Mouse (Mus musculus): ENCODE results near the gene Ssbp4.

Ssbp4 gene

DNA sequence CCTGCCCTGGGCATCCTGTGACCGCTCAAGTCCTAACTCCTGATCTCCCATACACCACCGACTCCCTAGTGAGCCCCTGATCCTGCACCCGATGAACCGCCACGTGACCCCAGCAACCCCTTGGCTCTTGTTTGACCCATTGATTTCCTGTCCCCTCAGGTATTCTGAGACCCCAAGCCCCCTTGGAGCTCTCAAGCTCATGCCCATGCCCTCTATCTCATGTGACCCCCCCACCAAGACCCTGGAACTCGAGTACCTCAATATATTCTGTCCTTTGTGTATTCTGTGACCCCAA is 1.1 kb downstream of the Ssbp4 start:
- in situ Hi-C loops (cut with MboI, MseI) = no loop called here

DNA sequence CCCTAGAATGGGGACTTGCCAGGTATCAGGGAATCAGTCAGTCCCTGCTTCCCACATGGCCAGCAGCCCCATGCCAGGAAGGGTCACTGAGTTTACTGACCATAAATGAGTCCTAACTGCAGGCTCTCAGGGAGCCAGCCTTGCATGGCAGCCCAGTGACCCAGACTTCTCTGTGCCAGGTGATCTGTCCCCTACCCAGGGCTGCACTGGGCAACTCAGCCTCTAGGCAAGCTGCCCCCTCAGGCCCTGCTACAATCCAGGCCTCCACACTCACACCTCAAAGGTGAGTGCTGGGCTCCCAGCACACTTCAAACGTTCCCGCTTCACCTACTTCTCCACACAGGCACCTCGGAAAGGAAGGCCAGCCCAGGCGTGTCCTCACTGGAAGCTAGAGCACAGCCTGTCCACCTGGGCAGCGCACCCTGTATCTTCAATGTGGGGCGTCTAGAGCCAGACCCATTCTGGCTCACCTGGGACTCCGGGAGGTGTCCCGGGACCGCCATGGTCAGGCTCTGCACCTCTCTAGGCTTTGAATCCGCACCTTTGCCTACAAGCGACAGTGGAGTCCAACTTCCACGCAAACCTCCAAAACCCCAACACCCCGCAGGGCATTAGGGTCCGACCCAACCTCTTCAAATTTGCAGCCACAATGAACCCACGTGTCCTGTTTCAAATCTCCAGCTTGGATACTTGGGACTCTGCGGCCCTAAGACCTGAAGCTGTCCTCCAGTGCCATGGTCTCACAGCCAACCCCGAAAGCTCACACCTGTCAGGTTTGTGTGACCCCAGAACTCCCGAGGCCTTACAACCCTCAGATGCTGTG is 1.7 kb downstream of the Ssbp4 start:
- in situ Hi-C loops (cut with MboI, MseI) = no loop called here

- in situ Hi-C loops (cut with MboI, MseI) = no loop called here
These were observed 2.5 kb downstream of the Ssbp4 start for GRCm38 (mm10) chr8:70605871-70606779.

GRCm38 (mm10) chr8:70604558-70604957 is 4.1 kb downstream of the Ssbp4 start:
- in situ Hi-C loops (cut with MboI, MseI) = no loop called here

DNA sequence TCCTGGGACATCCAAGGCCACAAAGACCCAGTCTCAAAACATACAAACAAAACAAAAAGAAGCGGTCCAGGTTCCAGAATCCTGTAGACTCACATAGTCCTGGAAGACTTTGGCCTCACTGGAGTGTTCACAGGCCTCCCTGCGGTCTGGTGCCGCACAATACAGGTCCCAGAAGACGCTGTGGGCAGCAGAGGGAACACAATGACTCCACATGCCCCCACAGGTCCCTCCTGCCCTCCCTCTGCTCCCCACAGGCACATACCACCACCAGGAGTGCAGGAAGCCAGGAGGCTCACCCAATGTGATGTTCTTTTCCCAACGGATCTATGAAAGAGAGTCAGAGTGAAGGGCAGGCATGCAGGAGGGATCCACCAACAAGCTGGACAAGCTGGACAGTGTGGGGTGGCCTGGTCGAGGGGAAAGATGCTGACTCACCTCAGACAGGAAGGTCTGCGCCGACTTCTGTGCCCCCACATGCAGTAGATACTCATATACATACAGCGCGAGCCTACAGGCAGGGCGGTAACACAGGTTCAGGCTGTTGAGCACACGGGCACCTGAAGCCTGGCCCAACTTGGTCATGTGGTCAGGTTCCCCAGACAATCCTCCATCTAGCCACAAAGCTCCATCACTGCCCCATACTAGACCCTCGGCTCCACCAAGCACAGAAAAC is 6.4 kb downstream of the Ssbp4 start:
- in situ Hi-C loops (cut with MboI, MseI) = no loop called here

GRCm38 (mm10) chr8:70601271-70601649 is 7.4 kb downstream of the Ssbp4 start:
- in situ Hi-C loops (cut with MboI, MseI) = no loop called here

DNA sequence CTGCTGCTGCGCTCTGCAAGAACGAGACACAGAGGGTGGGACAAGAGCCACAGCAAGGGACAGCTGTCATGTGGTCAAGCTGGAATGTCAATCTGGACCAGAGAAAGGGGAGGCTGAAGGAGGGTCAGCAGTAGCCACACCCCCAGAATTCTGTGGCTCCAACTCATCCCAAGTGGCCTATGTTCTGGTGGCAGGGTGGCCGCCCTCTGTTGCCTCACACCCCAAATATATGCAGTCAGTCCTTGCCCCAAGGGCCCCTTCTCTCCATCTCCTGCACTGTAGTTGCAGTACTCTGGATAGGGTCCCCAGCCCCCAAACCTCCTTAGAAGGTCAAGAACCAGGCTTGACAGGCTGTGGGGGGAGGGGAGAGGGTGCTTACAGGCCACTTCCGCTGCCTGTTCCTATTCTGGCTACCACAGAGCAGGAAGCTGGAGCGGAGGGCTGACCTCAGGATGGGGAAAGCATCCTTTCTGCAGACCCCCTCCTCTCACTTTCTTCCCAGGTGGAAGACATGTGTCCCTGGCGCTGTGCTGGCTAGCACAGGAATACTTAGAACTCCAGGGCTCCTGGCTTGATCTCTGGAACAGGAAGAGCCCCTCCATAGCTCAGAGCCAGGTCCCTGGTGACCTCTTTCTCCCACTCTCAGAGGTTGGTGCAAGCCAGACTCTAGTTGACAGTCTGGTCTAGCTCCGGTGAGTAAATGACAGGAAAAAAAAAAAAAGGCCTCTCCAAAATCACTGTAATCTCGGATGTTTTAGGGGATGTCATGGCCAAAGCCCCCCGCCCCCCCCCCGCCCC is 8.0 kb downstream of the Ssbp4 start:
- in situ Hi-C loops (cut with MboI, MseI) = no loop called here

GRCm38 (mm10) chr8:70599507-70600290 is 9.0 kb downstream of the Ssbp4 start:
- in situ Hi-C loops (cut with MboI, MseI) = no loop called here

GRCm38 (mm10) chr8:70598722-70599121 is 9.9 kb downstream of the Ssbp4 start:
- in situ Hi-C loops (cut with MboI, MseI) = no loop called here

DNA sequence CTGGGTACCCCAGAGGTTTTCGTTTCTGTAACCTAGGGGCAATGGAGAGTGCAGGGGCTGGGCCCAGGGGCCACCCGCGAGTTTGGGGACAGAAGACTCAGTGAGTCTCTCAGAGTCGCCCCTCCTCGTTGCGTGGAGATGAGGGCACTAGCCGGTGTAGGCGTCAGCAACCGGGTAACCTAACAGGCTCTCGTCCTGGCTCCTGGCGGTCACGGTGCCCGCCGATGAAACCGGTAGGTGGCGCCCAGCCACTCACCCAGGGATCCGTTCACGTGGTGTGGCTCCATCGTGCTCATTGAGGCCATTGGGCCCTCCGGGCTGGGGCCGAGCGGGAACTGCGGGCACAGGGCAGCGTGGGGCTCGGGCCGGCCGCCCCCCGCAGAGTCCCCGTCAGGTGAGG is 10.4 kb downstream of the Ssbp4 start:
- in situ Hi-C loops (cut with MboI, MseI) = no loop called here

GRCm38 (mm10) chr8:70597417-70598272 is 11.0 kb downstream of the Ssbp4 start:
- in situ Hi-C loops (cut with MboI, MseI) = no loop called here

GRCm38 (mm10) chr8:70596775-70597416 is 11.8 kb downstream of the Ssbp4 start:
- in situ Hi-C loops (cut with MboI, MseI) = no loop called here

DNA sequence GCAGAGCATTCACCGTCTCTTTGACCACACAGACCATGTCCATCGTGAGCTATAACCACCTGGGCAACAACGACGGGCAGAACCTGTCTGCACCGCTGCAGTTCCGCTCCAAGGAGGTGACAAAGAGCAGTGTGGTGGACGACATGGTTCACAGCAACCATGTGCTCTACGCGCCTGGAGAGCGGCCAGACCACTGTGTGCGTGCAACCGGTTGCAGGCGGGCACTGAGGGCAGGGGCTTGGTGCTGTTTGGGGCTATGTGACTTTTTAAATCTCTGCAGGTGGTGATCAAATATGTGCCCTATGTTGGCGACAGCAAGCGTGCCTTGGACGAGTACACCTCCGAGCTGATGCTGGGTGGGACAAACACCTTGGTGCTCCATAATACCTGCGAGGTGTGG is 12.5 kb downstream of the Ssbp4 start:
- in situ Hi-C loops (cut with MboI, MseI) = no loop called here

- in situ Hi-C loops (cut with MboI, MseI) = no loop called here
These were observed 12.9 kb downstream of the Ssbp4 start for GRCm38 (mm10) chr8:70595811-70596210.

DNA sequence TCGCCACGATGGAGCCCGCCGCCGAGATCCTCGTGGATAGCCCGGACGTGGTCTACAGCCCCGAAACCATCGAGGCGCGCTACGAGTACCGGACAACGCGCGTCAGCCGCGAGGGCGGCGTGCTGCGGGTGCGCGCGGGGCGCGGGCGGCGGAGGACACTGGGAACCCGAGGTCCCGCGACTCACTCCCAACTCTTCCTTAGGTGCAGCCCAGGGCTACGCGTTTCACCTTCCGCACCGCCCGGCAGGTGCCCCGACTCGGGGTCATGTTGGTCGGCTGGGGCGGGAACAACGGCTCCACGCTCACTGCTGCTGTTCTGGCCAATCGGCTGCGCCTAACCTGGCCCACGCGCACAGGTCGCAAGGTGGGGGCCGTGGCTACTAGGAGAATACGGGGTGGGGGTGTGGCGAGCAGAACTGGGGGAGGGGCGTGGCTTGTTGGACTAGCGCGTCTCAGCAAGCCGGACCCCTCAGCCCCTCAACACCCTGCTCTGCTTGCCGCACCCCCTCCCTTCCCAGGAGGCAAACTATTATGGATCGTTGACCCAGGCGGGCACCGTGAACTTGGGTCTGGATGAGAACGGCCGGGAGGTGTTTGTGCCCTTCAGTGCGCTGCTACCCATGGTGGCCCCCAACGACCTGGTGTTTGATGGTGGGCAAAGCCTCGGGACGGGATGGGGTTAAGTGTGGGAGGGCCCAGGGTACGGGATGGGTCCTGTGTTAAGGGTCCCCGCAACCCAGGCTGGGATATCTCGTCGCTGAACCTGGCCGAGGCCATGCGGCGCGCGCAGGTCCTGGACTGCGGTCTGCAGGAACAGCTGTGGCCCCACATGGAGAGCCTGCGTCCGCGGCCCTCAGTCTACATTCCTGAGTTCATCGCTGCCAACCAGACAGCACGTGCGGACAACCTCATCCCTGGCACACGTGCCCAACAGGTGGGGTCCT is 13.8 kb downstream of the Ssbp4 start:
- in situ Hi-C loops (cut with MboI, MseI) = no loop called here

GRCm38 (mm10) chr8:70593961-70594609 is 14.6 kb downstream of the Ssbp4 start, which contains the start of gene Isyna1:
Isyna1 (plus strand) TSS chr8:70594373.
- in situ Hi-C loops (cut with MboI, MseI) = no loop called here

GRCm38 (mm10) chr8:70593173-70593572 is 15.5 kb downstream of the Ssbp4 start:
- in situ Hi-C loops (cut with MboI, MseI) = no loop called here

- in situ Hi-C loops (cut with MboI, MseI) = no loop called here
These were observed 17.1 kb downstream of the Ssbp4 start for GRCm38 (mm10) chr8:70591569-70591968.

Measured in T-helper 1 cell (primary cell).